Mouse (Mus musculus) limb, embryonic 14.5 days (tissue): ENCODE measurements around the gene Wnt10a. TPM values are rescaled to one million over a fixed set of nuclear protein-coding genes. Genes with fewer than 3 reads are reported as not detected.

ENCODE experiments used
- ATAC-seq: fragments of 200-750 bp; cut with Nextera tagmentation; 2 replicates; pipeline ENCODE4 v1.8.0; 2017; ENCODE audit warnings: low read depth, moderate number of reproducible peaks, moderate TSS enrichment; ENCODE audit not compliant: low FRiP score
- DNase-seq: peaks from one replicate; pipeline ENCODE4 v3.0.0-alpha.2; 2015; ENCODE audit warnings: low spot score
- H3K27ac ChIP-seq: fragments of 300-500 bp; sonication (generic); replicated peaks from 2 replicates; pipeline ENCODE4 v1.5.1; 2014; ENCODE audit warnings: low read depth, mild to moderate bottlenecking, low read length, moderate library complexity, mixed read lengths
- H3K27me3 ChIP-seq: fragments of 300-500 bp; sonication (generic); 2 replicates; pipeline ENCODE4 v1.6.1; 2014; ENCODE audit warnings: low read length, mixed read lengths; ENCODE audit not compliant: control insufficient read depth, insufficient read depth
- H3K36me3 ChIP-seq: fragments of 300-500 bp; sonication (generic); 2 replicates; pipeline ENCODE4 v1.6.1; 2014; ENCODE audit warnings: mild to moderate bottlenecking, low read length, moderate library complexity, mixed read lengths; ENCODE audit not compliant: control insufficient read depth, insufficient read depth
- H3K4me1 ChIP-seq: fragments of 300-500 bp; sonication (generic); 2 replicates; pipeline ENCODE4 v1.6.1; 2014; ENCODE audit warnings: antibody characterized with exemption, low read length, mixed read lengths; ENCODE audit not compliant: control insufficient read depth, insufficient read depth
- H3K4me2 ChIP-seq: fragments of 300-500 bp; sonication (generic); replicated peaks from 2 replicates; pipeline ENCODE4 v1.6.1; 2014; ENCODE audit warnings: low read depth, mild to moderate bottlenecking, low read length, moderate library complexity; ENCODE audit not compliant: severe bottlenecking
- H3K4me3 ChIP-seq: fragments of 300-500 bp; sonication (generic); replicated peaks from 2 replicates; pipeline ENCODE4 v1.5.1; 2014; ENCODE audit warnings: low read length
- H3K9ac ChIP-seq: fragments of 300-500 bp; sonication (generic); 2 replicates; pipeline ENCODE4 v1.6.1; 2014; ENCODE audit warnings: mild to moderate bottlenecking, low read depth, low read length, moderate library complexity; ENCODE audit not compliant: severe bottlenecking
- H3K9me3 ChIP-seq: fragments of 300-500 bp; sonication (generic); 2 replicates; pipeline ENCODE4 v1.6.1; 2016; ENCODE audit warnings: low read length; ENCODE audit not compliant: control insufficient read depth
- POLR2A ChIP-seq: fragments of 200-500 bp; IDR thresholded peaks from 2 replicates; pipeline ENCODE4 v1.8.0; 2012; ENCODE audit warnings: inconsistent platforms, mild to moderate bottlenecking, moderate library complexity, borderline replicate concordance; ENCODE audit not compliant: insufficient read depth, insufficient read length; ENCODE audit errors: extremely low read depth
- WGBS: fragments of 180-500 bp; shearing (Covaris S2); extraction: QIAGEN DNeasy Blood & Tissue Kit; methylation state at CpG from one replicate; pipeline ENCODE4 v1.1.7; 2014; 5-methylcytosine and 5-hydroxymethylcytosine counted together
- polyA plus RNA-seq, 2 experiments: library from polyadenylated mRNA; depleted of rRNA in 1 of 2; stranded (reverse) in 1 of 2; unstranded in 1 of 2; fragments of >200 nt; fragmentation: Nextera tagmentation in 1 of 2; extraction: Ambion mirVana in 1 of 2; gene quantifications; 2 replicates each; pipeline versions ENCODE4 v1.2.1 to v1.2.3; 2012 to 2014

Wnt10a gene
- polyA plus RNA-seq, 2 experiments = 3.8 to 9.3 TPM

- Histone ChIP-seq H3K27ac (no peak overlapping the region), H3K9ac (no peak overlapping the region), H3K4me2 (no peak overlapping the region), H3K4me3 (no peak overlapping the region), H3K9me3 (no peaks in the 10 kb centered on the region), H3K36me3 (no peaks in the 10 kb centered on the region), H3K4me1 (peaks cover 10% of the 10 kb centered on the region; the same call in 1 of the 2 replicates), H3K27me3 (peaks cover 44% of the 10 kb centered on the region)
- TF ChIP-seq POLR2A = no peak
- ATAC-seq (no peak), DNase-seq (no peak)
- WGBS = 18% methylated on average over 6 of the region's 6 CpGs
Measured at GRCm38 (mm10) chr1:74851001-74851775, 59.9 kb downstream of the Wnt10a start.

Other genes with a start within 250 kb of the Wnt10a start
- gene Plcd4, start 248.6 kb upstream of the Wnt10a start, polyA plus RNA-seq (2012; rRNA removed) = 0.43 and 0.53 TPM in 2 replicates
- gene Plcd4, start 248.6 kb upstream of the Wnt10a start, polyA plus RNA-seq (2014; fragmentation: Nextera tagmentation; extraction: Ambion mirVana) = 0.99 and 2.1 TPM in 2 replicates
- 13.4 and 14.2 TPM in 2 replicates for gene Usp37, start 247.2 kb upstream of the Wnt10a start, polyA plus RNA-seq (2012; rRNA removed)
- 30.3 and 33.9 TPM in 2 replicates for gene Usp37, start 247.2 kb upstream of the Wnt10a start, polyA plus RNA-seq (2014; fragmentation: Nextera tagmentation; extraction: Ambion mirVana)
- gene Zfp142, start 203.3 kb upstream of the Wnt10a start, polyA plus RNA-seq (2012; rRNA removed) = 21.2 and 28.9 TPM in 2 replicates
- 7.5 and 7.9 TPM in 2 replicates for gene Zfp142, start 203.3 kb upstream of the Wnt10a start, polyA plus RNA-seq (2014; fragmentation: Nextera tagmentation; extraction: Ambion mirVana)
- 22.4 and 24.0 TPM in 2 replicates for gene Bcs1l, start 203.2 kb upstream of the Wnt10a start, polyA plus RNA-seq (2012; rRNA removed)
- gene Bcs1l, start 203.2 kb upstream of the Wnt10a start, polyA plus RNA-seq (2014; fragmentation: Nextera tagmentation; extraction: Ambion mirVana) = 16.6 and 21.3 TPM in 2 replicates
- gene Rnf25, start 190.1 kb upstream of the Wnt10a start, polyA plus RNA-seq (2012; rRNA removed) = 129 and 132 TPM in 2 replicates
- gene Rnf25, start 190.1 kb upstream of the Wnt10a start, polyA plus RNA-seq (2014; fragmentation: Nextera tagmentation; extraction: Ambion mirVana) = 7.1 and 10.0 TPM in 2 replicates
- 9.8 and 15.3 TPM in 2 replicates for gene Stk36, start 190.1 kb upstream of the Wnt10a start, polyA plus RNA-seq (2012; rRNA removed)
- gene Stk36, start 190.1 kb upstream of the Wnt10a start, polyA plus RNA-seq (2014; fragmentation: Nextera tagmentation; extraction: Ambion mirVana) = 7.6 and 8.3 TPM in 2 replicates
- 36.7 and 45.6 TPM in 2 replicates for gene Ttll4, start 129.8 kb upstream of the Wnt10a start, polyA plus RNA-seq (2012; rRNA removed)
- gene Ttll4, start 129.8 kb upstream of the Wnt10a start, polyA plus RNA-seq (2014; fragmentation: Nextera tagmentation; extraction: Ambion mirVana) = 18.5 and 22.2 TPM in 2 replicates
- 16.1 TPM in 2 replicates for gene Cyp27a1, start 77.9 kb upstream of the Wnt10a start, polyA plus RNA-seq (2012; rRNA removed)
- 11.6 and 12.2 TPM in 2 replicates for gene Cyp27a1, start 77.9 kb upstream of the Wnt10a start, polyA plus RNA-seq (2014; fragmentation: Nextera tagmentation; extraction: Ambion mirVana)
- 4.3 and 5.1 TPM in 2 replicates for gene Prkag3, start 42.3 kb upstream of the Wnt10a start, polyA plus RNA-seq (2012; rRNA removed)
- 1.4 and 2.5 TPM in 2 replicates for gene Prkag3, start 42.3 kb upstream of the Wnt10a start, polyA plus RNA-seq (2014; fragmentation: Nextera tagmentation; extraction: Ambion mirVana)
- 39.9 and 42.8 TPM in 2 replicates for gene Wnt6, start 19.6 kb upstream of the Wnt10a start, polyA plus RNA-seq (2012; rRNA removed)
- gene Wnt6, start 19.6 kb upstream of the Wnt10a start, polyA plus RNA-seq (2014; fragmentation: Nextera tagmentation; extraction: Ambion mirVana) = 51.8 and 54.3 TPM in 2 replicates
- gene Cdk5r2, start 63.4 kb downstream of the Wnt10a start, polyA plus RNA-seq (2012; rRNA removed) = 0.49 and 0.63 TPM in 2 replicates
- 0.07 and 0.10 TPM in 2 replicates for gene Cdk5r2, start 63.4 kb downstream of the Wnt10a start, polyA plus RNA-seq (2014; fragmentation: Nextera tagmentation; extraction: Ambion mirVana)
- gene Fev, start 93.9 kb downstream of the Wnt10a start, polyA plus RNA-seq (2012; rRNA removed) = 0.05 TPM in 1 of 2 replicates, not detected in the other
- 0.14 TPM in 1 of 2 replicates, not detected in the other for gene Fev, start 93.9 kb downstream of the Wnt10a start, polyA plus RNA-seq (2014; fragmentation: Nextera tagmentation; extraction: Ambion mirVana)
- not detected in 2 replicates for gene Cryba2, start 101.6 kb downstream of the Wnt10a start, polyA plus RNA-seq (2012; rRNA removed)
- not detected in 2 replicates for gene Cryba2, start 101.6 kb downstream of the Wnt10a start, polyA plus RNA-seq (2014; fragmentation: Nextera tagmentation; extraction: Ambion mirVana)
- 0.01 TPM in 1 of 2 replicates, not detected in the other for gene Cfap65, start 144.1 kb downstream of the Wnt10a start, polyA plus RNA-seq (2012; rRNA removed)
- not detected in 2 replicates for gene Cfap65, start 144.1 kb downstream of the Wnt10a start, polyA plus RNA-seq (2014; fragmentation: Nextera tagmentation; extraction: Ambion mirVana)
- 30.6 and 41.2 TPM in 2 replicates for gene Ihh, start 160.2 kb downstream of the Wnt10a start, polyA plus RNA-seq (2012; rRNA removed)
- gene Ihh, start 160.2 kb downstream of the Wnt10a start, polyA plus RNA-seq (2014; fragmentation: Nextera tagmentation; extraction: Ambion mirVana) = 6.0 and 7.3 TPM in 2 replicates